Mouse (Mus musculus) cerebellum, adult 18-20 months (tissue): Measurements from ENCODE around the gene Tescl.

Experiments
- DNase-seq, 2 experiments: peaks; one replicate each; pipeline ENCODE4 v3.0.0; 2021

Tescl gene

GRCm38 (mm10) chr7:24333304-24333986 lies at the start of gene Tescl:
Gene Tescl (minus strand): TSS chr7:24333936.
- DNase-seq = peak in 1 of 2 experiments; percentile 16

GRCm38 (mm10) chr7:24382730-24383372 lies 49.1 kb upstream of the Tescl start:
- DNase-seq = no peak

- no peak for DNase-seq
Measured at GRCm38 (mm10) chr7:24380370-24380769, 46.6 kb upstream of the Tescl start.

GRCm38 (mm10) chr7:24379934-24380333 lies 46.2 kb upstream of the Tescl start:
- no peak for DNase-seq

- no peak for DNase-seq
Measured at GRCm38 (mm10) chr7:24378049-24378701, 44.4 kb upstream of the Tescl start.

- peak; percentile 41 to 58 for DNase-seq
Measured at GRCm38 (mm10) chr7:24377091-24377865, 43.5 kb upstream of the Tescl start.

GRCm38 (mm10) chr7:24376456-24376855 lies 42.7 kb upstream of the Tescl start:
- no peak for DNase-seq

GRCm38 (mm10) chr7:24373538-24374379 lies 40.0 kb upstream of the Tescl start:
- DNase-seq = peak; percentile 19 to 51

GRCm38 (mm10) chr7:24372786-24373185 lies 39.0 kb upstream of the Tescl start:
- DNase-seq = no peak

GRCm38 (mm10) chr7:24372300-24372699 lies 38.6 kb upstream of the Tescl start:
- DNase-seq = no peak

GRCm38 (mm10) chr7:24371809-24372145 lies 38.0 kb upstream of the Tescl start:
- DNase-seq = no peak

- no peak for DNase-seq
Measured at GRCm38 (mm10) chr7:24371012-24371808, 37.5 kb upstream of the Tescl start.

GRCm38 (mm10) chr7:24369731-24370541 lies 36.2 kb upstream of the Tescl start, which contains the start of gene Kcnn4:
Gene Kcnn4 (plus strand): TSS chr7:24370263.
- DNase-seq = no peak

GRCm38 (mm10) chr7:24368946-24369345 lies 35.2 kb upstream of the Tescl start:
- no peak for DNase-seq

GRCm38 (mm10) chr7:24368226-24368625 lies 34.5 kb upstream of the Tescl start:
- no peak for DNase-seq

GRCm38 (mm10) chr7:24366716-24367632 lies 33.2 kb upstream of the Tescl start:
- DNase-seq = no peak

- DNase-seq = no peak
Measured at GRCm38 (mm10) chr7:24365258-24366014, 31.7 kb upstream of the Tescl start.

- peak; percentile 81 to 87 for DNase-seq
Measured at GRCm38 (mm10) chr7:24364827-24365226, 31.1 kb upstream of the Tescl start.

- no peak for DNase-seq
Measured at GRCm38 (mm10) chr7:24363228-24363627, 29.5 kb upstream of the Tescl start.
